Mouse (Mus musculus) forebrain, embryonic 12.5 days (tissue): Measurements from ENCODE around the gene Celf2. TPM values are rescaled to one million over a fixed set of nuclear protein-coding genes. Genes with fewer than 3 reads are reported as not detected.

ENCODE experiments used
- ATAC-seq: fragments of 200-750 bp; cut with Nextera tagmentation; 2 replicates; pipeline ENCODE4 v1.8.0; 2017; ENCODE audit warnings: moderate TSS enrichment; ENCODE audit not compliant: low FRiP score
- H3K27ac ChIP-seq: fragments of 300-500 bp; sonication (generic); 2 replicates; pipeline ENCODE4 v1.5.1; 2016; ENCODE audit warnings: mild to moderate bottlenecking
- H3K27me3 ChIP-seq: fragments of 300-500 bp; sonication (generic); 2 replicates; pipeline ENCODE4 v1.6.1; 2016; ENCODE audit warnings: mild to moderate bottlenecking
- H3K36me3 ChIP-seq: fragments of 300-500 bp; sonication (generic); replicated peaks from 2 replicates; pipeline ENCODE4 v1.6.1; 2016; ENCODE audit warnings: mild to moderate bottlenecking
- H3K4me1 ChIP-seq: fragments of 300-500 bp; sonication (generic); 2 replicates; pipeline ENCODE4 v1.6.1; 2016
- H3K4me2 ChIP-seq: fragments of 300-500 bp; sonication (generic); 2 replicates; pipeline ENCODE4 v1.6.1; 2016; ENCODE audit warnings: mild to moderate bottlenecking, moderate library complexity
- H3K4me3 ChIP-seq: fragments of 300-500 bp; sonication (generic); replicated peaks from 2 replicates; pipeline ENCODE4 v1.5.1; 2016; ENCODE audit warnings: mild to moderate bottlenecking
- H3K9ac ChIP-seq: fragments of 300-500 bp; sonication (generic); 2 replicates; pipeline ENCODE4 v1.6.1; 2016; ENCODE audit warnings: mild to moderate bottlenecking
- H3K9me3 ChIP-seq: fragments of 300-500 bp; sonication (generic); 2 replicates; pipeline ENCODE4 v1.6.1; 2016
- WGBS: fragments of 180-500 bp; shearing (Covaris S2); methylation state at CpG from one replicate; pipeline ENCODE4 v1.1.7; 2016; 5-methylcytosine and 5-hydroxymethylcytosine counted together
- polyA plus RNA-seq: library from polyadenylated mRNA; unstranded; fragments of >200 nt; fragmentation: Nextera tagmentation; extraction: Ambion mirVana; gene quantifications from 2 replicates; pipeline ENCODE4 v1.2.1, GENCODE M21; 2016

Celf2 gene
- polyA plus RNA-seq, 1 experiment from 2014 or later, result 167 TPM

DNA sequence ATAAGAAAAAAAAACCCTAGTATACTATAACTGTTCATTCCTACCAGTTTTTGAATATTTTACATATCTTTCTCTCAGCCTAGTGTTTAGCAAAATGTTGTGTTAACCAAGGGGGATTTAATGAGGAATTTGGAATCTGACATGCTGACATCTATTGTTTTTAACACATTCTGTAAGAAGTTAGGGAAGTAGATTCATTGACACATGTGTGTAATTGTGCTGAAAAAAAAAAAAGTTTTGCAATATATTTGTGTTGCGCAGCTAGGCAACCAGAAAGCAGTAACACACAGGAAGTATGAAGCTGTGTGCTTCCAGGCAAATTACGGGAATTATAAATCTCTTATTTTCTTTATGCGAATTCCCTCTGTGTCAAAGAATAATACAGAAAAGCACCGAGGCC is 453.0 kb downstream of the Celf2 start:
- 62% methylated on average over 4 of the region's 4 CpGs for WGBS
- no peak overlapping the region for H3K4me2 ChIP-seq
- H3K27me3 ChIP-seq, result no peaks in the 10 kb centered on the region
- no peaks in the 10 kb centered on the region for H3K9me3 ChIP-seq
- H3K4me3 ChIP-seq, result no peak overlapping the region
- no peak overlapping the region for H3K9ac ChIP-seq
- peaks cover 7% of the 10 kb centered on the region; the same call in 1 of the 2 replicates for H3K4me1 ChIP-seq
- H3K27ac ChIP-seq, result no peak overlapping the region
- ATAC-seq, result no peak
- no peaks in the 10 kb centered on the region for H3K36me3 ChIP-seq

DNA sequence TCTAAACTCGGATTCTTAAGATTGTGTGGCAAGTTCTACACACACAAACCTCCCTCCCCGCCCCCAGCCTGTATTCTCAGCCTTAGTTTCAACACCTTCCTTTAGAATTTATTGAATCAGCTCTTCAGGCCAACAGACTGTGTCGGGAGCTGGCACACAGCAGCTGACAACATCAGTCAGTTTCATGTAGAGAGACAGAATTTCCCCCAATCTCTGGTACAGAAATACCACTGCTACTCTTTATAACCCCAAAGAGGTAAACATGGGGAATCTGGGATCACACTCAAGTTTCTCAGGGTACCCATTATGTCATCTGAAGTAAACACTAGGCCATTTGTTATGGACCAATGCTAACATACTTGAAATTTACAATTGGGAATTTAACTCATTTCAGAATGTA is 453.4 kb downstream of the Celf2 start:
- 45% methylated on average over 3 of the region's 3 CpGs for WGBS
- no peaks in the 10 kb centered on the region for H3K36me3 ChIP-seq
- H3K4me1 ChIP-seq, result peaks cover 7% of the 10 kb centered on the region; the same call in 1 of the 2 replicates
- no peaks in the 10 kb centered on the region for H3K27me3 ChIP-seq
- H3K9me3 ChIP-seq, result no peaks in the 10 kb centered on the region
- no peak for ATAC-seq
- H3K27ac ChIP-seq, result no peak overlapping the region
- no peak overlapping the region for H3K9ac ChIP-seq
- H3K4me2 ChIP-seq, result no peak overlapping the region
- no peak overlapping the region for H3K4me3 ChIP-seq

DNA sequence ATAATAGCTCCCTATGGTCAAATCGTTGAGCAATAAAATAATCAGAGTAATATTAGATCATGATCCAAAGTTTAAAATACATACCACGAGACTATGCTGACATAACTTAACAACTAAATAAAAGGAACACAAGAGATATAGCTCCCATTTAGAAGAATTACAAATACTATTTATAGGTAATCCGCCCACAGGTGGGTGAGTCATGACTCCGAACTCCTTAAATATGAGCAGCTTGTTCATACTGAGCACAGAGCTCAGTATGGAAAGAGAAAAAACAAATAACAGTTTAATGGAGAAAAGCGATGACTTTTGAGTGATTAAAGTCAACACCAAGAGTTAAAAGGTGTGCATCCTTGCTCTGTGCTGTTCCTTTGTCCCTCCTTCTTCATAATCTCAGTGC is 458.3 kb downstream of the Celf2 start:
- no peaks in the 10 kb centered on the region for H3K27me3 ChIP-seq
- H3K9ac ChIP-seq, result no peak overlapping the region
- no peak overlapping the region for H3K4me3 ChIP-seq
- 96% methylated on average over 5 of the region's 5 CpGs for WGBS
- peaks cover 5% of the 10 kb centered on the region; the same call in 1 of the 2 replicates for H3K9me3 ChIP-seq
- no peaks in the 10 kb centered on the region for H3K36me3 ChIP-seq
- ATAC-seq, result no peak
- peaks cover 7% of the 10 kb centered on the region; the same call in 1 of the 2 replicates for H3K4me1 ChIP-seq
- no peak overlapping the region for H3K27ac ChIP-seq
- no peak overlapping the region for H3K4me2 ChIP-seq

DNA sequence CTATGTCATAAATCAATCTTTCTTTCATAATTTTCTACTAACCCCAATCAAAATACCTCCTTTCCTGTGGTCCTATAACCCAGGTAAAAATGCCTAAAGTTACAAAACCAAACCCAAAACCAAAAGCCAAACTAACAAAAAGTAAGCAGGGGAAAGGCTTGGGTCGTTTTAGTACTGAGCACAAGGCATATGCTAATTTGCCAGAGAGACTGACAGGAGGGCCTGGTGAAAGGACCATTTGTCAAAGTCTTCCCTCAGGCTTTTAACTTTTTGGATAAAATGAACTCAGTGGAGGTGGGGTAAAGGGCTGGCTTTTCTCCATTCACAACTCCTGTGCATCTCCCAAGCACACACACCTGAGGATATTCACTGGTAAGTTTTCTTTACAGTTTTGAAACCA is 463.2 kb downstream of the Celf2 start:
- Histone ChIP-seq H3K36me3 (no peaks in the 10 kb centered on the region), H3K4me1 (peaks cover 5% of the 10 kb centered on the region; the same call in 1 of the 2 replicates), H3K27ac (peak overlapping the region; percentile 33; the same call in 1 of the 2 replicates), H3K4me3 (no peak overlapping the region), H3K27me3 (no peaks in the 10 kb centered on the region), H3K9ac (no peak overlapping the region), H3K9me3 (peaks cover 5% of the 10 kb centered on the region; the same call in 1 of the 2 replicates), H3K4me2 (no peak overlapping the region)
- WGBS, result 2% methylated on average over 1 of the region's 1 CpGs
- no peak for ATAC-seq

DNA sequence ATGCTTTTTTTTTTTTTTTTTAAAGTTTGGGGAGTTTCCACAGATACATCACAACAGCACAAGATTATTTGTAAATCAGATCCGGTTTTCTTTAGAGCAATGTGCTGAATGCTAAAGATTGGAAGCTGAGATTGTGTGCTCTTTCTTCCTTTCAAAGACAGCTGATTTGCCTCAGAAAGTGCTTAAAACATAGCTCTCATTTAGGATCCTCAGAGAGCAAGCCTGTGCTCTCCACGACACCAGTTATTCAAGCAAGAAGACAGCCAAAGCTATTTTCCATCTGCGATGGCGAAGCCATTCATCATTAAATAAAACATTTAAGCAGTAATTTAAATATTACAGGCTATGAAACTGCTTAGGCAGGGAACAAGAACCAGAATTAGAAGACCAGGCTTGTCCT is 463.8 kb downstream of the Celf2 start:
- Histone ChIP-seq H3K36me3 (no peaks in the 10 kb centered on the region), H3K9ac (no peak overlapping the region), H3K4me1 (peaks cover 5% of the 10 kb centered on the region; the same call in 1 of the 2 replicates), H3K4me2 (no peak overlapping the region), H3K27me3 (no peaks in the 10 kb centered on the region), H3K27ac (peak overlapping the region; percentile 33; the same call in 1 of the 2 replicates), H3K4me3 (no peak overlapping the region), H3K9me3 (peaks cover 5% of the 10 kb centered on the region; the same call in 1 of the 2 replicates)
- 43% methylated on average over 4 of the region's 4 CpGs for WGBS
- ATAC-seq, result no peak

DNA sequence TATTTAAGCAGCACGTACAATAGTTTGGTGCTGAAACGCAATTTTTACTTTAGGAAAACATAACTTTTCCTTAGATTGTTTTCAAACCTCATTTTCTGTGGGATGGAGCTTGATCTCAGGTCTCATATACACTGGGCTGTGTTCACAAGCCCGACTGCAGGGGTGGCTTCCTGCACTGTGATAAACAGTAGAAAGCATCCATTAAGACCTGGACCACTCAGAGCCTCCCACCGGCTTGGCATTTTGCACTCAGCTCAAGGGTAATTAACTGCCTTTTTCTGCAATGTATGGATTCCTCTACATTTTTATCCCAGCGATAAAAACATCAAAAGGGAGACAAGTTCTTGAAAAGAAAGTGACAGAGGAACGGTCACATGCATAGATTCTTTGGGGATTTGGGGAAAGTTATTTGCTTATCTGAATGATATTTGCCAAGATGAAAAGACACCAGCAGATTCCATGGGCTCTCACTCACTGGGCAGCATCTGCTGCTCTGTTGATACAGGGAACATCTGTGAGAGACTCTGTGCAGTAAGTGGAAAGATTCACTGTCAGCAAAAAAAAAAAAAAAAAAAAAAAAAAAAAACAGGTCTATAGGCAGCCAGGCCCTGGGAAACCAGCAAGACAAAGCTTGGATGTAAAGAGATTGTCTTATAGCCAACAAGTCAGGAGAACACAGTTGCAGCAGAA is 465.4 kb downstream of the Celf2 start:
- no peak overlapping the region for H3K4me3 ChIP-seq
- H3K27ac ChIP-seq, result no peak overlapping the region
- no peak overlapping the region for H3K4me2 ChIP-seq
- no peaks in the 10 kb centered on the region for H3K36me3 ChIP-seq
- 49% methylated on average over 6 of the region's 6 CpGs for WGBS
- peaks cover 5% of the 10 kb centered on the region; the same call in 1 of the 2 replicates for H3K9me3 ChIP-seq
- no peak overlapping the region for H3K9ac ChIP-seq
- ATAC-seq, result no peak
- peaks cover 5% of the 10 kb centered on the region; the same call in 1 of the 2 replicates for H3K4me1 ChIP-seq
- H3K27me3 ChIP-seq, result no peaks in the 10 kb centered on the region

DNA sequence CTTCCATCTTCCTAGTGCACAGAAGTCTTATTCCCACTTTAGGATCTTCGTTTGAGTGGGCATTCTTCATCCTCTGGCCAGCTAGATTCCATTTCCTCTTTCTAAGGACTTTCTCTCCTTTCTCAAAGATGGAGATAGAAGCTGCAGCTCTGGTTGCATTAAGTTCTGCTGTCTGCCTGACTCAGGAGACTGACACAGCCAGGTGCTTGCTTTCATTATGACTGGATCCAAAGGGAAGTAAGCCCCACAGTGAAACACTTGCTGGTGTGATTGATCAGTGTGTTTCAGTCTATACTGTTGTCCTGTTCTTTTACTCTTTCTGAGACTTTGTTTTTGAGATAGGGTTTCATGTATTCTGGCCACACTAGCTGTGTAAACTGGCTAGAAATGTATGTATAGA is 468.4 kb downstream of the Celf2 start:
- 85% methylated on average over 1 of the region's 1 CpGs for WGBS
- H3K27me3 ChIP-seq, result no peaks in the 10 kb centered on the region
- no peak overlapping the region for H3K4me3 ChIP-seq
- no peak for ATAC-seq
- no peak overlapping the region for H3K9ac ChIP-seq
- H3K4me1 ChIP-seq, result peaks cover 7% of the 10 kb centered on the region; the same call in 1 of the 2 replicates
- no peaks in the 10 kb centered on the region for H3K9me3 ChIP-seq
- no peak overlapping the region for H3K4me2 ChIP-seq
- no peaks in the 10 kb centered on the region for H3K36me3 ChIP-seq
- no peak overlapping the region for H3K27ac ChIP-seq

DNA sequence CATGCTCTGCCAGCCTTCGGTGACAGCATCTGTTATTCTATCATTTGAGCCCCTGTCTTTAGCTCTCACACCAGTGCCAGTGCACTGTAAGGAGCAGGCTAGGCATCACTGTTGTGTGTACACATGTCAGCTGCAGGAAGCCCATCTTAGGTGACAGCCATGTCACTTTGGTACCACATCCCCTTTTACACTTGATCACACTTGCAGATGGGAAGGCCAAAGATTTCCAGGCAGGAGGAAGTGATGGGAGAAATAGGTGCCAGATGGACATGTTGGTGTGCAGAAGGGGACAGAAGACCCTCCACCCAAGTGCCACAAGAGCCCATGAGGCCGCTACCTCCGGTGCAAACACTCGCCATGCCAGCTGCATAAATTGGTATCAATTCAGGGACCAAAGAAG is 470.4 kb downstream of the Celf2 start:
- H3K4me1 ChIP-seq, result peaks cover 5% of the 10 kb centered on the region; the same call in 1 of the 2 replicates
- no peak overlapping the region for H3K4me2 ChIP-seq
- WGBS, result 92% methylated on average over 4 of the region's 4 CpGs
- no peak overlapping the region for H3K27ac ChIP-seq
- no peaks in the 10 kb centered on the region for H3K9me3 ChIP-seq
- H3K9ac ChIP-seq, result no peak overlapping the region
- H3K27me3 ChIP-seq, result no peaks in the 10 kb centered on the region
- no peak overlapping the region for H3K4me3 ChIP-seq
- ATAC-seq, result no peak
- no peaks in the 10 kb centered on the region for H3K36me3 ChIP-seq

DNA sequence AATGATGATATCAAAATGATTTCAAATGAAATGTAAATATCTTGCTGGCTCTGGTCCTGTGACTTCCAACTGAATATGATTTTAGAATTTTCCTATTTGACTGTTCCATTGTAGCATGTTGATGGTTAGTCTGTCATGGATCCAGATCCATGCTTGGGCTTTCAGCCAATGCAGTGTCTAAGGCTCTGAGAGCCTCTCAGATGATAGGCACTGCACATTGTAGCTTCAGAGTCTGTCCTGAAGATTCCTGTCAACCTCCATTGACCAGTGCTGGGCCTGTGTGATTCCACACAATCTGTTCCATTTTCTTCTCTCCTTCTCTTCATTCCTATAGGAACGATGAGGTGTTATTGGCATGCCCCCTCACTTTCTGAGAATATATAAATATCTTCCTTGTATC is 478.0 kb downstream of the Celf2 start:
- H3K27ac ChIP-seq, result no peak overlapping the region

DNA sequence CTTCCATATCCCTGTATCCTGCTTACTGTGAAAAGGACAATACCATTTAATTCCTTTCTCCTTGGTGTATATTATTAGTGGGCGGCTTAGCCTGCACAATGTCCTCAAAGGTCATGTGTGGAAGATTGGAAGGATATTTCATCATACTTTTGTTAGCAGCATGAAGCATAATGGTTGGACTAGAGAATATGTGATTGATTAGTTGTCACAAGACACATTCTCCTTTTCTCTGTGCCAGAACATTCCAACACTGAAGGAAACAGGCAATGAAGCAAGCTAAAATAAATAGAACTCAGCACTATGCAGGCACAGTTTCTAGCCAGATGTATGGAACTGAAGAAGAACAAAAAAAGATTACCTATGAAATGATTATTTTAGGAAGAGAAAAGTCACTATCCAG is 482.6 kb downstream of the Celf2 start:
- no peaks in the 10 kb centered on the region for H3K4me1 ChIP-seq
- no peak overlapping the region for H3K27ac ChIP-seq
- H3K9me3 ChIP-seq, result no peaks in the 10 kb centered on the region
- no peaks in the 10 kb centered on the region for H3K36me3 ChIP-seq
- WGBS, result 82% methylated on average over 1 of the region's 1 CpGs
- no peaks in the 10 kb centered on the region for H3K27me3 ChIP-seq
- H3K4me3 ChIP-seq, result no peak overlapping the region
- H3K4me2 ChIP-seq, result no peak overlapping the region
- H3K9ac ChIP-seq, result no peak overlapping the region
- no peak for ATAC-seq

More for the DNA sequence above, 478.0 kb downstream of the Celf2 start:
- 92% methylated on average over 1 of the region's 1 CpGs for WGBS
- Histone ChIP-seq H3K9ac (no peak overlapping the region), H3K9me3 (no peaks in the 10 kb centered on the region), H3K36me3 (no peaks in the 10 kb centered on the region), H3K27me3 (no peaks in the 10 kb centered on the region), H3K4me3 (no peak overlapping the region), H3K4me2 (no peak overlapping the region), H3K4me1 (0 out of 2 replicates have a peak, but pooled peaks cover under 1% of the 10 kb centered on the region)
- no peak for ATAC-seq

DNA sequence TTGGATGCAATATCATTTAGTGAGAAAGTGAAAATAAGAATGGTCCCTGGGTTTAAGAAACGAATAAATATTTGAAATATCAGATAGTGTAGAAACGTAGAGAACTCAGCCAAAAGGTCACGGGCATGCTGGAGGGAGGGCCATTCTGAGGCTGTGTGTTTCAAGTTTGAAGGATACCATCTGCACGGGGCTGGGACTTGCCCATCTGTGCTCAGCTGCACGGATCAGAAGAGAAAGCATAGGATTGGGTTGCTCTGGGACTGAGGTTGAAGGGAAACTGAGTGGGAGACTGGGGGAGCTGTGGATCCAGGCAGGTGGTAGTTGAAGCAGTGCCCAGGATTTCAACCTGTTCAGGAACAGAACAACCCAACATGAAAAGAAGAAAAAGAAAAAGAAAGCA is 483.8 kb downstream of the Celf2 start:
- Histone ChIP-seq H3K27ac (no peak overlapping the region), H3K36me3 (no peaks in the 10 kb centered on the region), H3K4me1 (no peaks in the 10 kb centered on the region), H3K27me3 (no peaks in the 10 kb centered on the region), H3K9ac (no peak overlapping the region), H3K9me3 (no peaks in the 10 kb centered on the region), H3K4me2 (no peak overlapping the region), H3K4me3 (no peak overlapping the region)
- ATAC-seq, result no peak
- 68% methylated on average over 5 of the region's 5 CpGs for WGBS

DNA sequence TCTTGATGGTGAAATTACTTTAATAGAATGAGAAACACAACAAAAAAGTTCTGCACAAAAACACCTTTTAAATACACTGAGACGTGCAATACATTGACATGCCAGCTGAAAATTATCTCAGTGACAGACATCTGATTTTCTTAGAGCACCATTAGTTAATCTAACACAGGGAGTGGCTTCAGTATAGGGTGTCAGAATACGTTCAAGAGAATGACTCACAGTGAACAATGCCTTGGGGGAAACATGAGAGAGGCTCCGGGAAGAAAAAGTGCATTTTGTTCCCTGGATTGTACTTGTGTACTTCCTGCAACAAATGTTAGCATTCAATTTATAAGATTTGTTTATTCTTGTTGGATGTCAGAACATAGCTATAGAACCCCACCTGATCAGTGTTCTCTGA is 487.2 kb downstream of the Celf2 start:
- H3K9ac ChIP-seq, result no peak overlapping the region
- ATAC-seq, result no peak
- no peak overlapping the region for H3K27ac ChIP-seq
- H3K36me3 ChIP-seq, result no peaks in the 10 kb centered on the region
- no peaks in the 10 kb centered on the region for H3K4me1 ChIP-seq
- no peaks in the 10 kb centered on the region for H3K27me3 ChIP-seq
- no peaks in the 10 kb centered on the region for H3K9me3 ChIP-seq
- no peak overlapping the region for H3K4me3 ChIP-seq
- no peak overlapping the region for H3K4me2 ChIP-seq
- 45% methylated on average over 3 of the region's 3 CpGs for WGBS
